Mouse (Mus musculus): ENCODE measurements around the gene Sorl1. TPM values are rescaled to one million over a fixed set of nuclear protein-coding genes. Genes with fewer than 3 reads are reported as not detected.

Sorl1 gene
- total and polyA plus RNA-seq, 2 experiments from 2014 or later = 1.1 to 12.9 TPM

DNA sequence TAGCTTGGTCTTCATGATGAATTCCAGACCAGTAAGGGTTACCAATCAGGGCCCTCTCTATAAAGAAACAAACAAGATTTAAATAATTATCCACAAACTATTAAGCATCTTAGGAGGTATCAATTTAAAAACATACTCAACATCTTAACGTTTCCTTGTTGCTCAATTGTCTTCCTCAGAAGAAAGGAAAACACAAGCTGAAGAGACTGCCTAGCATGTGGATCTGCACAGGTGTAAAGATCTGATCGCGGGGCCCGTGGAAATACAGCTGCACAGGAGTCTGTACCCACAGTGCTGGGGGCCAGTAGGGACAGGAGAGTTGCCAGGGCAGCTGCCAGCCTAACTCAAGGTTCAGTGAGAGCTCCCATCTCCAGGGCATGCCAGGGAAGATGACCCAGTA lies 38.9 kb upstream of the Sorl1 start:
- no peak for ATAC-seq (ENCODE audit: insufficient read depth, low read depth)
- no peaks in the 10 kb centered on the region for H3K4me1 ChIP-seq (ENCODE audit: control insufficient read depth, insufficient read depth)
- no peak overlapping the region for H3K4me3 ChIP-seq (ENCODE audit: low read depth, low read length)
- H3K36me3 ChIP-seq (replicated peaks; ENCODE audit: control insufficient read depth, insufficient read depth, low read length) = no peaks in the 10 kb centered on the region
- no peaks in the 10 kb centered on the region for H3K9me3 ChIP-seq (replicated peaks; ENCODE audit: control insufficient read depth, low read length)
- WGBS = 86% methylated on average over 4 of the region's 4 CpGs
- no peak overlapping the region for H3K4me2 ChIP-seq (ENCODE audit: low read depth, low read length)
- H3K27ac ChIP-seq (ENCODE audit: low read depth) = no peak overlapping the region
- H3K9ac ChIP-seq (replicated peaks; ENCODE audit: low read depth, low read length) = no peak overlapping the region
- DNase-seq (ENCODE audit: low spot score) = no peak
- H3K27me3 ChIP-seq (ENCODE audit: control insufficient read depth, insufficient read depth, low read length) = no peaks in the 10 kb centered on the region
- no peak for TF ChIP-seq CTCF (IDR thresholded peaks at IDR 0.05; ENCODE audit: low read depth)
- TF ChIP-seq EP300 (IDR thresholded peaks at IDR 0.05; ENCODE audit: low read depth) = no peak

- Histone ChIP-seq H3K4me2 (ENCODE audit: low read depth, low read length) (no peak overlapping the region), H3K27ac (ENCODE audit: low read depth) (no peak overlapping the region), H3K27me3 (ENCODE audit: control insufficient read depth, insufficient read depth, low read length) (no peaks in the 10 kb centered on the region), H3K9me3 (replicated peaks; ENCODE audit: control insufficient read depth, low read length) (no peaks in the 10 kb centered on the region), H3K9ac (replicated peaks; ENCODE audit: low read depth, low read length) (no peak overlapping the region), H3K36me3 (replicated peaks; ENCODE audit: control insufficient read depth, insufficient read depth, low read length) (no peaks in the 10 kb centered on the region), H3K4me1 (ENCODE audit: control insufficient read depth, insufficient read depth) (no peaks in the 10 kb centered on the region), H3K4me3 (ENCODE audit: low read depth, low read length) (no peak overlapping the region)
- no peak for TF ChIP-seq EP300 (IDR thresholded peaks at IDR 0.05; ENCODE audit: low read depth)
- no peak for TF ChIP-seq CTCF (IDR thresholded peaks at IDR 0.05; ENCODE audit: low read depth)
- ATAC-seq (ENCODE audit: insufficient read depth, low read depth) = no peak
- 60% methylated on average over 5 of the region's 5 CpGs for WGBS
- DNase-seq (ENCODE audit: low spot score) = no peak
These were observed 35.3 kb upstream of the Sorl1 start for GRCm38 (mm10) chr9:42159376-42159775.

DNA sequence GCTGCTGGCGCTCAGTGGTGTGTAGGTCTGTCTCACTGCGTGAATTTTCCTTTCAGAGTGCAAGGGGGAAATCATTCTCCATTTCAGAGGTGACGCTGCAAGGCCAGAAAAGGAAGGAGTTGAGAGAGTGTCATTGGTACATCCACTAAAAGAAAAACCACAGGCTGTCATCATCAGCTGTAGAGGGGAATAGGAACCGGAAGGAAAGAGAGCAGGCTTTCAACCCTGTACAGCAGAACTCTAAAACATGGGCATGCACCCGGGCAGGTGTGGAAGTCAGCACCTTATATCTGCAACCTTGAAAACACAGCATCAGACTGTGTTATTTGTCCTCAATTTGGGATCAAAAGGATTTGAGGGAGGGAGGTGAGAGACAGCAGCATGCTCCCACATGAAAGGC lies 34.6 kb upstream of the Sorl1 start:
- ATAC-seq (ENCODE audit: insufficient read depth, low read depth) = no peak
- H3K27ac ChIP-seq (ENCODE audit: low read depth) = no peak overlapping the region

GRCm38 (mm10) chr9:42157981-42158380 lies 33.9 kb upstream of the Sorl1 start:
- no peaks in the 10 kb centered on the region for H3K9me3 ChIP-seq (replicated peaks; ENCODE audit: control insufficient read depth, low read length)
- no peak overlapping the region for H3K4me3 ChIP-seq (ENCODE audit: low read depth, low read length)
- no peaks in the 10 kb centered on the region for H3K4me1 ChIP-seq (ENCODE audit: control insufficient read depth, insufficient read depth)
- 91% methylated on average over 5 of the region's 5 CpGs for WGBS
- ATAC-seq (ENCODE audit: insufficient read depth, low read depth) (no peak), DNase-seq (ENCODE audit: low spot score) (no peak)
- no peak overlapping the region for H3K9ac ChIP-seq (replicated peaks; ENCODE audit: low read depth, low read length)
- H3K4me2 ChIP-seq (ENCODE audit: low read depth, low read length) = no peak overlapping the region
- no peak overlapping the region for H3K27ac ChIP-seq (ENCODE audit: low read depth)
- TF ChIP-seq CTCF (IDR thresholded peaks at IDR 0.05; ENCODE audit: low read depth) (no peak), EP300 (IDR thresholded peaks at IDR 0.05; ENCODE audit: low read depth) (no peak)
- H3K36me3 ChIP-seq (replicated peaks; ENCODE audit: control insufficient read depth, insufficient read depth, low read length) = no peaks in the 10 kb centered on the region
- H3K27me3 ChIP-seq (ENCODE audit: control insufficient read depth, insufficient read depth, low read length) = no peaks in the 10 kb centered on the region

More for the DNA sequence above, 34.6 kb upstream of the Sorl1 start:
- H3K9ac ChIP-seq (replicated peaks; ENCODE audit: low read depth, low read length) = no peak overlapping the region
- no peak overlapping the region for H3K4me3 ChIP-seq (ENCODE audit: low read depth, low read length)
- no peaks in the 10 kb centered on the region for H3K9me3 ChIP-seq (replicated peaks; ENCODE audit: control insufficient read depth, low read length)
- no peak overlapping the region for H3K4me2 ChIP-seq (ENCODE audit: low read depth, low read length)
- no peak for DNase-seq (ENCODE audit: low spot score)
- TF ChIP-seq EP300 (IDR thresholded peaks at IDR 0.05; ENCODE audit: low read depth) (no peak), CTCF (IDR thresholded peaks at IDR 0.05; ENCODE audit: low read depth) (no peak)
- H3K36me3 ChIP-seq (replicated peaks; ENCODE audit: control insufficient read depth, insufficient read depth, low read length) = no peaks in the 10 kb centered on the region
- 60% methylated on average over 5 of the region's 5 CpGs for WGBS
- no peaks in the 10 kb centered on the region for H3K27me3 ChIP-seq (ENCODE audit: control insufficient read depth, insufficient read depth, low read length)
- no peaks in the 10 kb centered on the region for H3K4me1 ChIP-seq (ENCODE audit: control insufficient read depth, insufficient read depth)

GRCm38 (mm10) chr9:42156566-42156965 lies 32.5 kb upstream of the Sorl1 start:
- Histone ChIP-seq H3K4me2 (ENCODE audit: low read depth, low read length) (no peak overlapping the region), H3K27ac (ENCODE audit: low read depth) (no peak overlapping the region), H3K9ac (replicated peaks; ENCODE audit: low read depth, low read length) (no peak overlapping the region), H3K9me3 (replicated peaks; ENCODE audit: control insufficient read depth, low read length) (no peaks in the 10 kb centered on the region), H3K36me3 (replicated peaks; ENCODE audit: control insufficient read depth, insufficient read depth, low read length) (no peaks in the 10 kb centered on the region), H3K27me3 (ENCODE audit: control insufficient read depth, insufficient read depth, low read length) (no peaks in the 10 kb centered on the region), H3K4me3 (ENCODE audit: low read depth, low read length) (no peak overlapping the region), H3K4me1 (ENCODE audit: control insufficient read depth, insufficient read depth) (no peaks in the 10 kb centered on the region)
- TF ChIP-seq EP300 (IDR thresholded peaks at IDR 0.05; ENCODE audit: low read depth) = no peak
- TF ChIP-seq CTCF (IDR thresholded peaks at IDR 0.05; ENCODE audit: low read depth) = no peak
- no peak for DNase-seq (ENCODE audit: low spot score)
- ATAC-seq (ENCODE audit: insufficient read depth, low read depth) = no peak
- 76% methylated on average over 3 of the region's 3 CpGs for WGBS

- TF ChIP-seq CTCF (IDR thresholded peaks at IDR 0.05; ENCODE audit: low read depth) (no peak), EP300 (IDR thresholded peaks at IDR 0.05; ENCODE audit: low read depth) (no peak)
- DNase-seq (ENCODE audit: low spot score) (no peak), ATAC-seq (ENCODE audit: insufficient read depth, low read depth) (no peak)
- Histone ChIP-seq H3K4me3 (ENCODE audit: low read depth, low read length) (no peak overlapping the region), H3K9ac (replicated peaks; ENCODE audit: low read depth, low read length) (no peak overlapping the region), H3K27ac (ENCODE audit: low read depth) (no peak overlapping the region), H3K4me1 (ENCODE audit: control insufficient read depth, insufficient read depth) (no peaks in the 10 kb centered on the region), H3K27me3 (ENCODE audit: control insufficient read depth, insufficient read depth, low read length) (no peaks in the 10 kb centered on the region), H3K9me3 (replicated peaks; ENCODE audit: control insufficient read depth, low read length) (no peaks in the 10 kb centered on the region), H3K4me2 (ENCODE audit: low read depth, low read length) (no peak overlapping the region), H3K36me3 (replicated peaks; ENCODE audit: control insufficient read depth, insufficient read depth, low read length) (no peaks in the 10 kb centered on the region)
- WGBS = 74% methylated on average over 6 of the region's 6 CpGs
These were observed 30.6 kb upstream of the Sorl1 start for GRCm38 (mm10) chr9:42154682-42155081.

All from heart, postnatal 0 days (tissue).